Mouse (Mus musculus): ENCODE measurements around the gene Zfp36l2.
A peak's percentile ranks its signal among the peaks of the same experiment; 100 is the strongest.
"Not testable (repeated sequence)": the region's sequence is repeated elsewhere in the genome, so short reads cannot be mapped to it uniquely, and the experiment has no call there.

The Zfp36l2 gene

DNA sequence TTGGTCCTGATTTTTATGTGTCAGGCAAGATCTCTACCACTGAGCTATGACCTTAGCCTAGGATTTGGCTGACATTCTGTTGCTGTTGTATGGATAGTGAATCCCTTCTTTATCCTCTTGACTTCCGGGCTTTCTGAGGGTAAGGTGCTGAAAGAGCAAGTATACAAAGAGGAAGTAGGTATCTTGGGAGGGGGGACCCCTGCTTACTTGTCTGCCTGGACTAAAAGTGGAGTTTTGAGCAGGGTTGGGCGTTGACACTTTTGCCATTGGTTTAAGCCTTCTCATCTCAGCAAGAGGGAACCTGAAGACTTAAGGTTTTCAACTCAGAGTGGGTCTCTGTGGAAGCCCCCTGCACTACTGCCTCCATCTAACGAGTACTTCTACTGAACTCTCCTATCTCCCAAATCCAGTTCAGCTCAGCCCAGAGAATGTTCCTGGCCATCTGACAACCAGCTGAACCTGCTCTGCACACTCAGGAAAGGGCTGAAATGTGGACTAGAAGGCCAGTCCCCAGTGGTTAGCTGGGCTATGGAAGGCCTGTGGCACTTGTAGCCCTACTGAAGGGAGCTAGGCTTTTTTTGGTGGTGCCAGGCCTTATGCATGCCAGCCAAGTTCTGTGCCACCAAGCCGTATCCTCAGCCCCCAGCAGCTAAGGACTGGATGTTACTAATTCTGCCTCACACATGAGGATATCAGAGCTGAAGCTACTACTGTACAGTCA lies 6.7 kb upstream of the Zfp36l2 start:
- DNase-seq: no peak

DNA sequence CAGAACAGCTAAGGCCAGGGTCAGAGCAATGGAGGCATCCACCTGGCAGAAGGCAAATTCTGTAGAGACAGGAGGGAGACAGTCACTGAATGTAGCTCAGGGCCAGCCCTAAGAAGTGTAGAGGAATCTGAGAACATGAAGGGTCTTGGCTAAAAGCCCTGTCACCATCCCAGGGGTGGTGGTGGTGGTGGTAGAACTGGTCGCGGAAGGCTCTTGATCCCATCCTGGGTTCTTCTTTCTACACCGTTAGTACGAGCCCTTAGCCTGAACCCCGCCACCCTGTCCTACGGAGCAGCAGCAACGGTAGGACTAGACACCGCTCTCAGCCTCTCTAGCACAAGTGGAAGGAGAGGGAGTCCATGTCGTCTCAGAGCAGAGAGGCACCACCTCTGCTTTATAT lies 5.7 kb upstream of the Zfp36l2 start:
- no peak for DNase-seq

DNA sequence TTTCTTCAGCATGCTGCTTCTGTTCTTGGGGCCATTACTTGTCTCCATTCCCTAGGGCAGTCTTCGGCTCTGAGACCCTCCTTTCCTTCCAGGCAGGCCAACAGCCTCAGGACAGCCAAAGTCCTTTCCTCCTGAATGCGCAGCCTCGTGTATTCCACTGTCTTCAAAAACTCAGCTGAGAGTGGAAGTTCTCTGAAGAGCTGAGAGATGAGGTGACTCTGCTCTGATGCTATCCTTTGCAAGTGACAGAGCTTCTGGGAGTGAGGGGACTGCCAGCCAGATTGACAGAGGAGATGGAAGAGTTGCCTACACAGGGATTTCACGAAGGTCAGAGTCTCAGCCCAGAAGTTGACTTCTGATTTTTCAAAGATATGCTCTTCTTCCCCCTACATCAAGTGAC lies 4.2 kb upstream of the Zfp36l2 start:
- DNase-seq: no peak

DNA sequence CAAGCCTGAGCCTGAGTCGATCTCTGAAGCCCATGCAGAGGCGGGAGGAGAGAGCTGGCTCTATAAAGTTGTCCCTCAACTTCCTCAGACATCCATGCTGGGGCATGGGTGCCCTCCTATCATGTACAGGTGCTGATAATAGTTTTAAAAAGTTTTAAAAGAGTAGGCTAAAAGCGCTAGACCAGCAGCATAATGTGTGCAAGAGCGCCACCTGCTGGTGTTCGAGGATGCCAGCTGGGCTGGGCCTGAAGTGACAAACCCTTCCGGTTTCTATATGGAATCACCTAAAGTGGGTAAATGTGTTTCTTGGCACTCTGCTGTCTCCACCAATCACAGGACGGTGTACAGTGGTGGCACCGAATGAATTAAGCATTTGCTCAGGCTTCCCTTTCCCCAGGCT lies 3.1 kb upstream of the Zfp36l2 start:
- peak; percentile 94 for DNase-seq

DNA sequence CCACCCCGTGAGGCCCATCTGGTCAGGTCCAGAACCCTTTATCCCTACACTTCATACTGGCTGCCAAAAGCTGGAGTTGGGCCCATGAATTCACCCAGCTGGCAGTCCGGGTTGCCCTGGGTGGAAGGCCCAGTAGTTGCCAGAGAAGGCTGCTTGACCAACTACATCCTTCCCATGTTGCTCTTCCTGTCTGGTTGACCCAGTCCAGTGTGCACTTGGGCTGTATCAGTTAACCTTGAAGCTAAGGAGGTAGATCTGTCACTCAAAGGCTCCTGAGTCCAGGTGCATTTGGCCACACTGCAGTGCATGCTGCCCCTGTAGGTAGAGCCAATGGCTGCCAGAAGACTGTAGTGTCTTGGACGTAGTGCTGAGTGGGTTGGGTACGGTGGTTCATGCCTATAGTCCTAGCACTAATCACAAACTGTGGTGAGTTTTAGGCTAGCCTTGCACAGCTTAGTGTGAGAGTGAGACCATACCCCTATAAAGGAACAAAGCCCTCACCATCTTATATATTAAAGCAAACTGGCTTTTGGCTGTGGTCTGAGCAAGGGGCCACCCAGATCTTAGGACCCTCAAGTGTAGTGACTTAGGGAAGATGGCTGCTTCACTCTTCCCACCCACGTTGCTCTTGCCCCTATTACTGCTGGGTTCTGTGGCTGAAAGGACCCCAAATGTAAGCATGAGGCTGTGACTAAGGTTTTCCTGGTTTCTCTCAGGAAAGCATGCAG lies 1.5 kb upstream of the Zfp36l2 start:
- DNase-seq: no peak

DNA sequence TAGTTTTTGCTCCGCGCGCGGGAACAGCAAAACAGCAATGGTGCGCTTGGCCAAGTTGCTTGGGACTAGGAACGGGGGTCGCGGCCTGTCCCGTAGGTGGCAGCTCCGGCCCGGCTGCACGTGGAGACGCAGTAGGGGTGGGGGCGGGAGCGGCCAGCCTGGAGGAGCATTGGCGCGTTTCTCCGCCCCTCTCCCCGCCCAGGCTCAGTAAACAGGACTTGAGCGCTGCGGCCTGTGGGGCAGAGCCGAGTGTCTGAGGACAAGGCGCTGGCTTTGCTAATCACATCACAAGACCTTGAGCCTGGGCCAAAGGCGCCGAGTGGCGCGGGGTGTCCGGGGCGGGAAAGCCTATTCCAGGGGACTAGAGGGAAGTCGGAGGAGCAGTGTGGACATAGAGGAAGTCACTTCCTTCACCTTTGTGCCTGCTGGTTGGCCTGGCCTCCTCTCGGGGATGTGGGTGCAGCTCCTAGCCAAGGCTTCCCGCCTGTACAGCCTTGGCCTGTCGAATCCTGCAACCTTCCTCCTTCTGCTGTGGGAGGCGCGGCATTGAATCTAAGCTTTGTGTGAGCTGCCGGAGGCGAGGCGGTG lies 721 bp upstream of the Zfp36l2 start:
- DNase-seq: peak; percentile 95

DNA sequence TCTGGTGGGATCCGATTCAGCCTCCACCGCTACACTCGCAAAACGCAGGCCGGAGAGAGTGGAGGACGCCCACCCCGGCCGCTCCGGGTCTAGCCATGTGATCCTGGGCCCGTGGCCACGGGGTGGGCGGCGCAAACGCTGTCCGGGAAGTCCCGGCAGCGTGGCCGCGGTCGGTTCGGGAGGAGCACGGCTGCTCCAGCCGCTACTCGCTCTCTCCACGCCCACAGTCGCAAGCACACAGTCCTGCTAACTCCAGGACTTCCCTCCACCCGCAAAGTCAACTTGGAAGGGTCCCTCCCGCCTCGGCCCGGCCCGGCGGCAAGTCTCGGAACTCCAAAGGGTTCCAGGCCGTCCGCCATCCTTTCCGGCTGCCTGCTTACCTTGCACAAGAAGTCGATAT lies 483 bp downstream of the Zfp36l2 start:
- DNase-seq: not testable (repeated sequence)

DNA sequence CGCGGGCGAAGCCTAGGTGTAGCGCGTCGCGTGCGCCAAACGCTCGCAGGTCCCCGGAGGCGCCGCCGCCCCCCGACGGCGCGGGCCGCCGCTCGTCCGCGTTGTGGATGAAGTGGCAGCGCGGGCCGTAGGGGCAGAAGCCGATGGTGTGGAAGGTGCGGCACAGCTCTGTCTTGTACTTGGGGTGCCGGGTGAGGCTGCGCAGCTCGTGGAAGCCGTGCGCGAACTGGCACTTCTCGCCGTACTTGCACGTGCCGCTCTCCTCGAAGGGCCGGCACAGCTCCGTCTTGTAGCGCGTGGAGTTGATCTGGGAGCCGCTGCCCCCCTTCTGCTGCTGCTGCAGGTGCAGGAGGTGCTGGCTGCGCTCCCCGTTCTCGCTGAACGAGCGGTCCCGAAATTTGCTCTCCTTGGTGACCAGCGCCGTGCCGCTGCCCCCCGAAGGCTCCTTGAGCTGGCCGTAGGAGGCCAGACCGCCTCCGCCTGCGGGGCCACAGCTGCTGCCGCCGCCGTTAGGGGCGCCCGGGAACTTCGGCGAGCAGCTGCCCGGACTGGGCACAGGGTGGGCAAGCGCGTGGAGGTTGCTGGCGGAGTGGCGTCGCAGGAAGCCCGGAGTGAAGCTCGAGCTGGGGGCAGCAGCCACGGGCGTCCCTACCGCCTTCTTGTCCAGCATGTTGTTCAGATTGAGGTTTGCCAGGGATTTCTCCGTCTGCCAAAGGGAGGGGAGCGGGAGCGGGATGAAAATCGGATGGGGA lies 1.1 kb downstream of the Zfp36l2 start:
- peak; percentile 54 for DNase-seq

DNA sequence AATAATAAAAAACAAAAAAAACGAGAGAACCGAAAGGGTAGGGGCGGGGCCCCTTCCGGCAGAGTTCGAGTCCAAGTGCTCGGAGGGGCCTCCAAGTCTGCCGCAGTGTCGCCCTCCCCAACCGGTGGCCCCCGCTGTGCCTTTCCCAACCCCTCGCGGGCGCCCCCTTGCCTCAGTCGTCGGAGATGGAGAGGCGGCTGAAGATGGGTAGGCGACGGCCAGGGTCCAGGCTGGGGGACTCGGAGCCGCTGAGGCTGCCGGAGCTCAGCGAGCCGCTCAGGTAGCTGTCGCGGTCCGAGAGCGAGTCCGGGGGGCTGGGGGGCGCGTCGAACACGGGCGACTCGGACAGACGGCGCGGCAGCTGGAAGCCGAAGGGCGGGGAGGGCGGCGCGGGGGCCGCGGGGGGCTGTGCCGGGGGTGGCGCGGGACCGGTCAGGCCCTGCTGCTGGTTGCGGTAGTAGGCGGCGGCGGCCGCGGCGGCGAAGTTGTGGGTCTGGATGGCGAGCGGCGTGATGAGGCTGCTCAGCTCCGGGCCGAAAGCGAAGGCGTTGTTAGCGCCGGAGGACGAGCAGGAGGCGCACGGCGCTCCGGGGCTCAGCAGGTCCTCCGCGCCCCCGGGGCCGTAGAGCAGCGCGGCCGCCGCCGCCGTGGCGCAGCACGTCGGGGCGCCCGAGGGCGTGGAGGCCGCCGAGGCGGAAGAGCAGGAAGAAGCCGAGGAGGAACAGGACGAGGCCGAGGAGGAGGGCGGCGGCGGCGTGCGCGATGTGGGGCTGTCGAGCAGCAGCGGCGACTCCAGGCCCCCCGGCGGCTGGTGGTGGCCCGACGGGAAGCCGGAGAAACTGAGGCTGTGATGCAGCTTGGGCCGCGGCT lies 1.9 kb downstream of the Zfp36l2 start:
- DNase-seq: peak; percentile 82

DNA sequence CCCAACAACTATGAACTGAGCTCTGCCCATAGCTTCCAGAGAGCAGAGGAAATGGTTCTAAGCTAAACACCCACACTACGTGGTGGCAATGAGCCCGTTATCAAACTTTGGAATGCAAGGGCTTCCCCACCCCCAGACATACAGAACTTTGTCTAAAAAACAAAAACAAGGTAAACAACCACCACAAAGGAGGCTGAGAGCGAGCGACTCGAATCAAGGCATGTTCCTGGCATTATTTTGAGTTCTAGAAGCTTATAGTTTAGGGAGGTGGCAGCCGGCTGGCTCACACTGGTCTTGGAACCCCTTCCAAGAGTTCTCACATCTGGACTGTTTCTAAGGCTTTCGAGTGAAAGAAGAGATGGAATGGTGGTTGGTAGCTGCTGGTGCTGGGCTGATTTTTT lies 2.7 kb downstream of the Zfp36l2 start:
- peak; percentile 47 for DNase-seq

DNA sequence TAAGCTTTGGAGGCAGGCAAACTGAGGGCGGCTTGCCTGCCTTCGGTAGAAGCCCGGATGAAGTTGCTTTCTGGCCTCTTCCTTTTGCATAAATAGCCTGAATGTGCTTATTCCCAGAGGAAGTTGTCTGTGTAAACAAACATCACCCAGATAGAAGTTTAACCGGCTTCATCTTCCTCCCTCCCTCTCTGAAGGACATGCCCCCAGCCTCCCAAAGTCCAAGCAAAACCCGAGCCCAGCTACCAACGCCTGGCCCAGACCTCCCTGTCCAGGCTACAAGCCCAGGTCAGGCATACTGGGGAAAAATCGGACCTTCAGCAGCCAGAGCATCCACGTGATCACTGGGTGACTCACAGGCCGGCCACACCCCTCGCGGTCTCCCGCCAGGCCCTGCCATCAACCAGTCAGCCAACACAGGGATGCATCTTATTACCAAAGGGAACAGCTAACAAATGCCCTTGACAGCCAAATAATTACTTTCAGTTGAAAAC lies 4.4 kb downstream of the Zfp36l2 start:
- DNase-seq: peak; percentile 88

DNA sequence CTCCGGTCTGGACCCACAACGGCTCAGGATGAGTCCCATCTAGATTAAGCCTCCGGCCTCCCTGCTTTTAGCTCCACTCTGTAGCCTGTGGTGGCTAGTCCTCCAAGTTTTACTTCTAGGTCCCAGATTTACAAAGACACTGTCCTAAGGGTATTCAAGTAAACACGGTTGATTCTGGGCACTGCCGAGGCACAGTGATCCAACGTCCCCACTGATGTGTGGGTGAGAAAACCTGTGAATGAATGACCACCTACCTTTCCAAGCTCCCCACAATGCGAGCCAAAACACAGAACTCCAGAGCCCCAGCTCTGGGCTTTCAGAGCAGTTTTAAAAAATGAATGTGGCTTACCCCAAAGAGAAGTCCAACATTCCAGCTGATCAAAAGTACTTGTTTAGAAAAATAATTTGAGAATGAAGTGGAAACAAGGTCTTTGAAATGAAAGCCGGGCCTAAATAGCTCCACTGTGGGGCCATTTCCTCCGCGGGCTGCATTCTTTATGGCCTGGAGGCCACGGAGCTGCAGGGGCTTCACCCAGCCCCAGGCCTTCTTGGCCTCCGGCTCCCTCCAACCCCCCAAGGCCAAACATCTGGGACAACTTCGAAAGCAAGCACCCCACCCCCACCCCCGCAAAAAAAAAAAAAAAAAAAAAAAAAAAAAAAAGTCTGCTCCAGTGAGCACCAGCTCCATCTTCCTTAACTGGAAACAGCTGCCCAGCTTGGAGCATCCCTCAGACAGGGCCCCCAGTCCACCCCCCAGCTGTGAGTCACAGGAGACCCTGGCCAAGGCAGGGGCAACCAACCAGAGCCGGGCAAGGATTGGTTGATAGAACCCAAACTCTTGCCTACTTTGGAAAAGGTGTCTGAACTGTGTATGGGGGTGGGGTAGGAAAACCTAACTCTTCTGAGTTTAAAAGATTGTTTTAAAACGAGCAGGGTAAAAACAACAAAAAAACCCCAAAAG lies 5.2 kb downstream of the Zfp36l2 start:
- peak; percentile 30 for DNase-seq

DNA sequence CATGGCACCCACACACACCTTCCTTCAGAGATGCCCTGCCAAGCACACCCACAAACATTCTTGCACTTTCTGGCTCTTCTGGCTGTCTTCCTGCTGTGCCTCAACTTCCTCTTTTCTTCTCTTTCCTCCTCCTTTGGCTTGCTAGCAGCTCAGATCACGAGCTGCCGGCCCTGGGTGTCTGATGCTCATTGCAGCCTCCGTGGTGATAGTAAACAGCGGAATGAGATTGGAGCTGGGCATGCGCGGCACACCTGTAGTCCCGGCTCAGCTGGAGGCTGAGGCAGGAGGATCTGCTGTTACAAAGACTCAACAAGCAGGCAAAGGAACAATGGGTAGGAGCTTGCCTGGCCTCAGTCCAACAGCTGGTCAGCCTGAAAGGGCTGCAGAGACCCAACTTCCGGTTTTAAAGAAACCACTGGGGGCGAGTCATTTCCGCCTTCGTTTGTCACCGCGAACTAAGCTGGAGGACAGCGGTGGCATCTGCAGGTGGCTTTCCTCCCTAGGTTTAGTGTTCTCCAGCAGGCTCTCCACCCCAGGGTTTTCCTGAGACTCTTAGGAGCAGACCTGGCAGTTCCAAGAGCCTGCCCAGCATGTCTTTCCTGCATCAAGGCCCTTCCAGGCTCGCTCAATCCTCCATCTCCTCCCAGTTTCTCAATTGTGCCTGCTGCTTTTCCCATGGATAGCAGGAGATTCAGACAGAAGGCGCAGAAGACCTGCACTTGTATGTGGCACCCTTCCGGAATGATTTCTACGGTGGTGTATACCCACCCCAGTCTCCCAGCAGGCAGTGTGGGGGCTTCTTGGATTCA lies 6.0 kb downstream of the Zfp36l2 start:
- peak; percentile 74 for DNase-seq

DNA sequence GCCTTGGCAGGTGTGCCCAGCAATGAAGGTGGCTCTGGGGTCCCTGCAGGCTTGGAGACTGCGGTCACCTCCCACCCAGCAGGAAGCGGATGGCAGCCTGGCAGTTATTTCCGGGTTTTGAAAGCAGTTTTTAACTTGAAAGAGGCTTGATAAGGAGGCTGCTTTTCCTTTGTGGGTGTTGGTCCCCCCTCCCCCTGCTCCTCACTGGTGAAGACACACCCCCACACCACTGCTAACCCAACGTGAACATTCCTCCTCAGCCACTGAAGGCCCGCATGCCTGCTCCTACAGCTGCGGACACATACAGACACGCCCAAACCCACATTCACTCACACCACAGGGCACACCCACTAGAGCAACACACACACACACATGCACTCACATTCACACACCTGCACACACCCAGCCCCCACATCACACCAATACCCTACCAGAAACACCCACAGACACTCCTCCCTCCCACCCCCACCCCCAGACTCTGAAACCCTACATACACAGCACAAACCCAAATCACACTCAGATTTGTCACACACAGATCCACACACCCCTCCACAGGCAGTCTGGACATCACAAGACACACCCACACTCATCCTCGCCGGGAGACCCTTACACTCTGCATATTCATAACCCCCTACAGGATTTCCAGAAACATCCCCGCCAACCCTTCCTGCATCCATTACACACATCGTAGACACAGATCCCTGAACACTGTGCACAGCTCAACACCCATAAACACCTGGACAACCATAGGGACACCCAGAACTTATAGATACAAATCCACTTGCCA lies 6.8 kb downstream of the Zfp36l2 start:
- peak; percentile 64 for DNase-seq

DNA sequence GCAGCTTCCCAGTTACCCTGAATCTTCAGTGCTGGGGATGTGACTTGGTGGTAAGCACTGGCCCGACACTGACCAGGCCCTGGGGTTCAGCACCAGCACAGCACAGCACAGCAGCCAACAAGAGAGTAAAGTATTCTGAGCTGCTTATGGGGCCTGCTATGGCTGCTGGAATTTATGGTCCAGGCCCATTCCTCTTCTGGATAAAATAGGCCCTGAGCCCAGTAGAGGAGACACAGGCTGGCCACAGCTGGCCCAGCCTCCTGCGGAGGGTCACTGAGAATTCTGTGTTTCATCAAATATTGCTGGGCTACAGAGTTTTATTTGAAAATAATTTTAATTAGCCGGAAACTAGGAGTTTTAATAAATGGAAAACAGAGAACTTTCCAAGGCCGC lies 7.8 kb downstream of the Zfp36l2 start:
- no peak for DNase-seq

DNA sequence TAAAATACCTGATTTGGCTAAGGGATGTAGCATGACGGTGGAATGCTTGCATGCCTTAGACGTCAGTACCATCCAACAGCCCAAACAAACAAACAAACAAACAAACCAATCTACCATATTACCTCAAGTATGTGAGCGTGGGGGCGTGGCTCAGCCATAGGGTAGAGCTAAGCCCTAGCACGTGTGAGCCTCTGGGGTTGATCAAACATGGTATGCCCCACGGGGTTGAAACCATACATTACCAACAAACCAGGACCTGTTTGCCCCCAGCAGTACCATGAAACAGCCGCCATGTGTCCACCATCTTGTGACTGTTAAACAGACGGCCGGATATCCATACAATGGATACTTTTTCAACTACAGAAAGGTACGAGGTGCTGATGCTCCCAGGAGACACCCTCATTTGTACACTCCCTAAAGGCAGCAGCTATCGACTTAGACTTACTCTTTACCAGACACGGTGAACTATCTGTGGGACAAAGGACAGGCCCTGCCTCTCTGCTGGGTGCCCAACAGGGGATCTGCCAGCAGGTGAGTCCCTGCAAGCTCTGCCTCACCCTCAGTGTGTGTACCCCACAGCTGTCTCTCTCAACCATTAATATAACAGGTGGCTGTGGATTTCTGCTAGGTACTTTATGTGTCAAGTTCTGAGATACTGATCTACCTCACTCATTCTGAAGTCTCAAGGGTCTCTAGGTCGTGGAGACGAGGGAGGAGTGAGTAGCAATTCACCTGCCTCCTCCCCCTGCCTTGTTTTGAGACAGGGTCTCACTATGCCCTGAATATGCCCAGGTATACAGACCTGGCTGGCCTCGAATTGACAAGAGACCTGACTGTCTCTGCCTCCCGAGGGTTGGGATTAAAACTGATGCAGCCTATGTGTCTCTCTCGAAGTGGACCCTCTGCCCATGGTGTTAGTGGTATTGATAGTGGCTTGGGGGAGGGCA lies 8.4 kb downstream of the Zfp36l2 start:
- DNase-seq: no peak

DNA sequence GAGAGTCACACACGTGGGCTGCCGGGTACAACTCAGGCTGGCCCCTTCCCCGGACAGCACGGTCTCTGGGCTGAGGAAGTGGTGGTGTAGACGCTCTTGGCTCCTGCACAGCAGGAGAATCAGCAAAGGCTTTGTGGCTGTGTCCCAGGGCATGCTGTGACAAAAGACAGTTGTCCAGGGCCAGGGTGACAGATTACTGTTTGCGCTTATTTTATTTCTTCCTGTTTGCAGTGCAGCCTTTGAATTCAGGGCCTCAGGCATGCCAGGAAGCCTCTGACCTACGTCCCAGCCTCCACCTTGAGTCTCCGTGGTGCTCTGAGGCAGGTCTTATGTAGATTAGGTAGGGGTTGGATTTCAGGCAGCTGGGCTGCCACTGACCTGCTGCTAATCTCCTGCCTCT lies 10.3 kb downstream of the Zfp36l2 start:
- DNase-seq: no peak

DNA sequence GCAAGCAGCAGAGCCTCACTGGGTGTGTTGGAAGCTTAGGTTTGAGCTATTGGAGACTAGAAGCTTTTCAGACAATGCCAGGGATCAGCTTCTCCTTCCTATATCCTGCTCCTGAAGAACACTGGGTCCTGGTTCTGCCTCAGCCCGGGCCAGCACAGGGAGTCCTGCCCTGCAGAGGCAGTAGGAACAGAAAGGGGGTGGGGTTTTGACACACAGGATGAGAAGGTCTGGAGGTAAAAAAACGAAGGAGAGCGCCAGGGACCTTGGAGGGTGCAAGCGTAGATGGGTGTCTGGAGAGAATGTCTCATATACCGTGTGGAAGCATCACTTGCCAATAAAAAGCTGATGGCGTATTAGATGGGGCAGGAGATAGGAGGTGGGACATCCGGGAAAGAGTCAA lies 11.3 kb downstream of the Zfp36l2 start:
- no peak for DNase-seq

Data from lung, postnatal 14 days (tissue).